Mouse (Mus musculus): ENCODE results near the gene Kmt2b. TPM values are rescaled to one million over a fixed set of nuclear protein-coding genes. Genes with fewer than 3 reads are reported as not detected.

The Kmt2b gene
- polyA plus RNA-seq, 1 experiment from 2014 or later, result 12.6 TPM

GRCm38 (mm10) chr7:30596811-30597210 is 8.3 kb upstream of the Kmt2b start:
- no peak overlapping the region for H3K4me3 ChIP-seq
- no peaks in the 10 kb centered on the region for H3K4me1 ChIP-seq
- WGBS, result 71% methylated on average over 5 of the region's 5 CpGs
- H3K27ac ChIP-seq, result no peak overlapping the region
- 0 out of 2 replicates have a peak, but pooled peaks cover 8% of the 10 kb centered on the region for H3K27me3 ChIP-seq
- H3K9ac ChIP-seq, result no peak overlapping the region
- no peaks in the 10 kb centered on the region for H3K36me3 ChIP-seq
- no peak for ATAC-seq (ENCODE audit: low FRiP score, low read depth)
- no peaks in the 10 kb centered on the region for H3K9me3 ChIP-seq
- H3K4me2 ChIP-seq (replicated peaks), result no peak overlapping the region

- Histone ChIP-seq H3K27ac (no peak overlapping the region), H3K9ac (no peak overlapping the region), H3K4me3 (no peak overlapping the region), H3K4me2 (replicated peaks) (no peak overlapping the region), H3K36me3 (no peaks in the 10 kb centered on the region), H3K27me3 (0 out of 2 replicates have a peak, but pooled peaks cover 8% of the 10 kb centered on the region), H3K9me3 (no peaks in the 10 kb centered on the region), H3K4me1 (no peaks in the 10 kb centered on the region)
- WGBS, result 74% methylated on average over 5 of the region's 5 CpGs
- no peak for ATAC-seq (ENCODE audit: low FRiP score, low read depth)
Measured at GRCm38 (mm10) chr7:30596093-30596492, 7.6 kb upstream of the Kmt2b start.

DNA sequence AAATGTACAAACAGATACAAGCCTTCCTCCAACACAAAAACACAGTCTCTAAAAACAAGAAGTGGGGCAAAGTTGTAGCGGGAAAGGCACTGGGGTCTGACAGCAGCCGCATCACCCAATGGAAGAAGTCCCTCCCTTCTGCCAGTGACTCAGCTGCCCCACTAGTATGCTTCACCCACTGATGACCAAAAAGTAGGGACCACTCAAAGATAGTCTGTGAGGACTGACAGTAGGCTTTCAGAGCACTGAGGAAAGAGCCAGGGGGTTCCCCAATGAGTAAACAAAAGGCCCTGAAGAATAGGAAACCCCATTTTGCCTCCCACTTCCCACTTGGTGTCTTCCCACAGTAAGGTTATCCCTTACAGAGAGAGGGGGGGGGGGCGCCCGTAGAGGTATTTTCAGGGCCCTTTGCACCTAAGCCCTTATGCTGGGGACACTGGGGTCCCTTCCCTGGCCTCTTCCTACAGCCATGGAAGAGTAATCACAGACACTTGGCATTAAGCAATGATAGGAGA is 6.0 kb upstream of the Kmt2b start:
- H3K9me3 ChIP-seq, result no peaks in the 10 kb centered on the region
- H3K27me3 ChIP-seq, result 0 out of 2 replicates have a peak, but pooled peaks cover 8% of the 10 kb centered on the region
- H3K9ac ChIP-seq, result no peak overlapping the region
- H3K27ac ChIP-seq, result no peak overlapping the region
- no peak overlapping the region for H3K4me3 ChIP-seq
- H3K4me1 ChIP-seq, result peaks cover 8% of the 10 kb centered on the region
- no peaks in the 10 kb centered on the region for H3K36me3 ChIP-seq
- 62% methylated on average over 4 of the region's 4 CpGs for WGBS
- no peak for ATAC-seq (ENCODE audit: low FRiP score, low read depth)
- no peak overlapping the region for H3K4me2 ChIP-seq (replicated peaks)

DNA sequence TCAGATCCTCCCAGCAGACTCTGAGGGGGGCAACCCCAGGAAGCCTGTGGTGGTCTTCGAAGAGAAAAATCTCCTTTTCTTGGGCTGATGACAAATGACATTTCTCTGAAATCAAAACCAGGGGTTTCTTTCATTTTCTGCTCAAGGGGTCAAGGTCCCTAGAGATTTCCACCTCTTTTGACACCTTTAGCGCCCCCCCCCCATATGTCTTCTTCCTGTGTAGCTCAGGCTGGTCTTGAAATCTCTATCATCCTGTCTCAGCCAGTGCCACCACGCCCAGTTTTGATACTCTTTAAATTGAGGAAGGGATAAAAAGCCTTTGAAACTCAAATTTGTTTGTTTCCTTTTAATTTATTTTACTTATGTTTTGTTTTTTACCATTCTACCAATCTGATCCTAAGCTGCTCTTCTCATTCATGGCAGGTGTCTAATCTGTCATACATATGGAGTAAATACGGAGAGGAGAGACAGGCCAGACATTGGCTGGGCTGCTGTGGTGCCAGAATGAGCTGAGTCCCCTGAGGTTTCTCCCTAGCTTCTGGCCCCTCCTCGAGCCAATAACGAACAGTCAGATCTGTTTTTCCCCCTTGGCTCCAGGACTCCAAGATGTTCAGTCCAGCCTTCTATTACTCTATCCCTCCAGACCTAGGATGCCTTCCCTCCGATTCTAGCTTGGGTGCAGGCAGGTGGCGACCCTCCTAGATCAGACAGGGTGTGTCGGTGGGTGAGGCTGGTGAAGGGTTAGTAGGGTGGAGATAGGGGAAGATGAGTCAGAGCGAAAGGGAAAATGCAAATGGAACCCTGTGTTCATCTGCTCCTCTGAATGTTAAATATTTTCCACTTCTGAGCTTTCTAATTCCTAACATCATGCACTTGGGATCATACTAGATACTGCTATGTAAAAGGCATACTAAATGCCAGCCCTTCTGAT is 5.3 kb upstream of the Kmt2b start:
- H3K27me3 ChIP-seq, result 0 out of 2 replicates have a peak, but pooled peaks cover 8% of the 10 kb centered on the region
- H3K9me3 ChIP-seq, result no peaks in the 10 kb centered on the region
- H3K4me3 ChIP-seq, result no peak overlapping the region
- ATAC-seq (ENCODE audit: low FRiP score, low read depth), result no peak
- H3K36me3 ChIP-seq, result no peaks in the 10 kb centered on the region
- H3K4me1 ChIP-seq, result peaks cover 9% of the 10 kb centered on the region
- H3K9ac ChIP-seq, result no peak overlapping the region
- H3K4me2 ChIP-seq (replicated peaks), result no peak overlapping the region
- no peak overlapping the region for H3K27ac ChIP-seq
- 76% methylated on average over 10 of the region's 10 CpGs for WGBS

DNA sequence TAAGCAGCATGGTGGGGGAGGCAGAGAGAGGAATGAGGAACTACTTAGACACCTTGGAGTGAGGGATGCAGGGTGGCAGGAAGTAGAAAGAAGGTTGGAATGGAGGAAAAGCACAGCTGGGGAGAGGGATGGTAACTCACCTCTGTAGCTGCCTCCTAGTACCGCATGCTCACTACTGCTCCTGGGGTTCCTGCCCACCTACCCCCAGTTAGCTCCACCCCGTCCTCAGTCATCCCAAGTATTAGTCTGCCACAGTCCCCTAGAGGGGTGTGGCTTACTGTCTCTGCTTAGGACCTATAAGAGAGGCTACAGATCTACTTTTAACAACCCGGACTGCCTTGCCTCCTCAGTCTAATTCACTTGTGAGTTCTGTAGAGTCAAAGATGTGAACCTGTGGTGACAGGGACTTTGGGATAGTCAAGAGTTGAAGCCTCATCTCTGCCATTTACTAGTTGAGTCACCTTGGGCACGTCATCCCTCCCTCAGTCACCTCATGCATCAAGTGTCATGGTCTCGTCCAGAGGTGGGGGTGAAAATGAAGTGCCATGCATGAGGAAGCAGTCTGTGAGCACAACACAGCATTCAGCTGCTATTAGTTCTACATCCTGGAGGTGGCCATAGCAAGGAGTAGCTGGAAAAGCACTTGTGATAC is 4.4 kb upstream of the Kmt2b start:
- no peak overlapping the region for H3K9ac ChIP-seq
- ATAC-seq (ENCODE audit: low FRiP score, low read depth), result no peak
- no peaks in the 10 kb centered on the region for H3K36me3 ChIP-seq
- H3K27me3 ChIP-seq, result 0 out of 2 replicates have a peak, but pooled peaks cover 8% of the 10 kb centered on the region
- no peaks in the 10 kb centered on the region for H3K9me3 ChIP-seq
- WGBS, result 45% methylated on average over 5 of the region's 5 CpGs
- H3K27ac ChIP-seq, result no peak overlapping the region
- H3K4me1 ChIP-seq, result peaks cover 9% of the 10 kb centered on the region
- H3K4me2 ChIP-seq (replicated peaks), result no peak overlapping the region
- no peak overlapping the region for H3K4me3 ChIP-seq

GRCm38 (mm10) chr7:30591605-30591951 is 3.1 kb upstream of the Kmt2b start:
- 54% methylated on average over 4 of the region's 4 CpGs for WGBS

DNA sequence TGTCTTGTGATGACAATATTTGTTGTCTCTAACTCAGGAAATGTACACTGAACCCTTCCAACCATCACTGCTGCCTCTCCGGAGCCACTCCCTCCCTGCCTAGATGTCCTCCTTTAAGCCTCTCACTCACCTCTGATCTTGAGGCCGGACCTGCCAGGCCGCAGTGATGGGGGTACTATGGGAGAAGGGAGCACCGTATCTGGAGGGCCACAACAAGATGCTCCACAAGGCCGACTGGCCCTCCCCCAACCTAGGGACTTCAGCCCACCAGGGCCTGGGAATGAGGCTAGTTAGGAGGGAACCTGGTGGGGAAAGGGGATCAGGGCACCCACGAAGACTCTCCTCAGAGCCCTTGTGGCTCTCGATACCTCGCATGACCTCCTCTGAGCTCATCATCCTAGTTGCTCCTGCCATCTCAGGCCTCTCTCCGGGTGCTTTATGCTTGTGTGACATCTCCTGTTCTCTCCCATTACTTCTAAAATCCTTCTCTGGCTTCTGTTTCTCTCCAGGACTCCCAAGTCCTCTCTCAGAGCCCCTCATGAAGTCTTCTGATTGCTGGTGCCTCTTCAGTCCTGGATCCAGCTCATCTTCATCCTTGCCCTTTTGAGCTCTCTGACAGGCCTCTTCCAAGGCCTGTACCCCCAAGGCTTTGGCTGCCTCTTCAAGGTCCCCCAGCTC is 2.5 kb upstream of the Kmt2b start:
- Histone ChIP-seq H3K4me1 (peaks cover 22% of the 10 kb centered on the region), H3K4me2 (replicated peaks) (no peak overlapping the region), H3K9me3 (no peaks in the 10 kb centered on the region), H3K27me3 (0 out of 2 replicates have a peak, but pooled peaks cover 8% of the 10 kb centered on the region), H3K27ac (no peak overlapping the region), H3K36me3 (peaks cover 8% of the 10 kb centered on the region), H3K9ac (peak overlapping the region; percentile 45; the same call in 1 of the 2 replicates), H3K4me3 (no peak overlapping the region)
- ATAC-seq (ENCODE audit: low FRiP score, low read depth), result no peak
- WGBS, result 83% methylated on average over 9 of the region's 9 CpGs

More at GRCm38 (mm10) chr7:30591605-30591951, 3.1 kb upstream of the Kmt2b start:
- H3K27ac ChIP-seq, result no peak overlapping the region
- no peaks in the 10 kb centered on the region for H3K9me3 ChIP-seq
- no peak for ATAC-seq (ENCODE audit: low FRiP score, low read depth)
- H3K4me2 ChIP-seq (replicated peaks), result no peak overlapping the region
- H3K9ac ChIP-seq, result peak overlapping the region; percentile 45; the same call in 1 of the 2 replicates
- H3K36me3 ChIP-seq, result peaks cover 3% of the 10 kb centered on the region
- no peak overlapping the region for H3K4me3 ChIP-seq
- 0 out of 2 replicates have a peak, but pooled peaks cover 8% of the 10 kb centered on the region for H3K27me3 ChIP-seq
- peaks cover 20% of the 10 kb centered on the region for H3K4me1 ChIP-seq

DNA sequence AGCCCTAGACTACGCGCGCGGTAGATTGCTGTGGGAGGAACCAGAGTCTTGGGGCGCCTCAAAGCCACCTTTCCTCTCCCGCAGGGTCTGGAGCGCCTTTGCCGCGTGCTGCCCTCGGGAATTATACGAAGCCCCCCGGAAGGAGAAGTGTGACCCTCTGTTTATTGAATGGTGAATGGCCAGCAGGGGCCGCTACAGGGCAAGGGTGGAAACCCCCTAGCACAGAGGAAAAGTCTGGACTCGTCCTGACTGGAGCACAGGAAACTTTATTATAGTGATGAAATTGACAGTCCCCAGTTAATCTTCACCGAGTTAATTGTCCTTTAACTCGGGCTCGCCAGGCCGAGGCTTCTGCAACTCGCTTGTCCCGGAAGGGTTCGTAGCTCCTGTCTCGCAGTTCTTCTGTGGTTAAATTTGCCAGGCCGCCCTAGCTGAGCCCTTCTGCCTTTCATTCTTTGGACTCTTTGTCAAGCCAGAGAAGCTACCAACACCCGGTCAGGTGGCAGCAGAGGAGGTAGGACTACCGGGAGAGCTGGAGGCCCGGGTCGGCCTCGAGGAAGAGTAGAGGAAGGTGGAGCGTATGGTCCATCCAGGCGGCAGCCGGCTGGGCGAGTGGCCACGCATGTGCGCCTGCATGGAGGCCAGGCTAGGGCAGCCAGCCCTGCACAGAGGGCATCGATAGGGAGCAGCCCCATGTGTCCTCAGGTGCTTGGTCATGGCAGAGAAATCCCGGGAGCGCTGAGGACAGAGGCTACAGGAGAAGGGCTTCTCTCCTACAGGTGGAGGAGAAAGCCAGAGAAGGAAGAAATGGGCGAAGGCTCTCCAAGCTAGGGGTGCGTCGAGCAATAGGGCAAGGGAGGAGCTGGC is 1.1 kb upstream of the Kmt2b start:
- Histone ChIP-seq H3K27me3 (0 out of 2 replicates have a peak, but pooled peaks cover 5% of the 10 kb centered on the region), H3K4me3 (peak overlapping the region; percentile 97), H3K4me1 (peaks cover 22% of the 10 kb centered on the region), H3K9ac (peak overlapping the region; percentile 99), H3K9me3 (no peaks in the 10 kb centered on the region), H3K27ac (peak overlapping the region; percentile 93), H3K4me2 (replicated peaks) (peak overlapping the region; percentile 76), H3K36me3 (peaks cover 22% of the 10 kb centered on the region)
- peak; percentile 55 for ATAC-seq (ENCODE audit: low FRiP score, low read depth)
- 24% methylated on average over 40 of the region's 40 CpGs for WGBS

DNA sequence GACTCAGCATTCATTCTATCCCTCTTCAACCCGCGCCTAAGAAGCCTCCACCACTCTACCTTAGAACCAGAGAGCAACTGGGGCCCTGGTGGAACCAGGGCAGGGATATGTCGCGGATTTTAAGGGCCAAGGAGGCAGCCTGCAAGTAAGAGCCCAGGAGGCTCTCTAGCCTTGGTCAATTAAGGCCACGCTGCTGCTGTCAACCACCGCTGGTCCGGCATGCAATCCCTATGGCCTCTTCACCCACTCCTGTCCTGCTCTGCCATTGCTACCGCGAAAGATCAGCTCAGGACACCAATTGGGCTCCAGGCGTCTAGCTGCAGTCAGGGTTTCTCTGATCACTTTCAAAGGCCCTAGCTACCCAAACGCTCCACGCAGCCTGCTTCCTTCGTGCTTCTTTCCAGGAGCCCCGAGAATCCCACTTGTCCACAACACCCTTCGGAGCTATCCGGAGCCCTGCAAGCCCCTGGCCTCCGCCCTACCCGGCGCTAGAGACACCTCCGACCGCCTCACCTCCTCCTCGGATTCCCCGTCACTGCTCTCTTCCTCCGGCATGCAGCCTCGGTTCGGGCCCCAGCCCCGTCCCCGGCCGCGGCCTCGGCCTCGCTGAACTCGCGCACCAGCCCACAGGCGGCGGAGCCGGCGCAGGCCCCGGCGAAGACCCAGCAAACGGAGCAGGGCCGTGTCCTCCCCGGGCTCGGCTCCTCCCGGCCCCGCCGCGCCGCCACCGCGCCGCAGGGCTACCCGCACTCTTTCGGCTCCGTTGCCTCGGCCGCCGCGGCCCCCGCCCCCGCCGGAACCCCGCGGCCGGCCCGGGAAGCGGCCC is 471 bp downstream of the Kmt2b start:
- Histone ChIP-seq H3K27me3 (0 out of 2 replicates have a peak, but pooled peaks cover 2% of the 10 kb centered on the region), H3K4me1 (peaks cover 22% of the 10 kb centered on the region), H3K27ac (peak overlapping the region; percentile 93), H3K4me3 (peak overlapping the region; percentile 97), H3K9me3 (no peaks in the 10 kb centered on the region), H3K9ac (peak overlapping the region; percentile 99), H3K36me3 (peaks cover 38% of the 10 kb centered on the region), H3K4me2 (replicated peaks) (peak overlapping the region; percentile 96)
- peak; percentile 22 for ATAC-seq (ENCODE audit: low FRiP score, low read depth)
- WGBS, result under 1% methylated on average over 44 of the region's 67 CpGs

DNA sequence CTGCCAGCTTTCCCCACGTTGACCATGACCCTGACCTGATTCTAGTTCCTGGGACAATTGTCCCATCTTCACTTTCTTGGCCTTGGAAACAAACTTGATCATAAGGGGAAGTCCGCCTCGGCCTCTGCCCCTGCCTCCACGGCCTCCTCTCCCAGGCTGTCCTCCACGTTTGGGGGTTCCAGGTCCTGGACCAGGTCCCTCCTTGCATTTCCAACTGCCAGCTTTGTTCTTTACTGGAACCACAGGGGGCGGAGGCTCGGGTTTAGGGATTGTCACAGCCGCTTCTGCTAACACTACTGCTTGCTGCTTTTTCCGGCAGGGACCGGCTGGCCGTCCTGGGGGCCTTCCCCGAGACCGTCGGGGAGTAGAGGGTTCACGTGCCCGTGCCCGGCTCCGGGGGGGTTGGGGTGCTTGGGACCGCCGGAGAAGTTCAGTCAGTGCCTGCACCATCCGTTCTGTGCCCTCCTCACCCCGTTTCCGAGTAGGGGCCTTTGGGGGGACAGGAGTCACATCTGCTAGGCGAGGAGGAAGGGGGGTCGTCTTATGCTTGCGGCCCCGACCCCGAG is 2.0 kb downstream of the Kmt2b start:
- ATAC-seq (ENCODE audit: low FRiP score, low read depth), result no peak
- Histone ChIP-seq H3K4me3 (peak overlapping the region; percentile 97), H3K4me1 (peaks cover 22% of the 10 kb centered on the region), H3K27ac (no peak overlapping the region), H3K27me3 (no peaks in the 10 kb centered on the region), H3K9me3 (no peaks in the 10 kb centered on the region), H3K9ac (peak overlapping the region; percentile 99), H3K4me2 (replicated peaks) (peak overlapping the region; percentile 96), H3K36me3 (peaks cover 53% of the 10 kb centered on the region)
- WGBS, result 90% methylated on average over 28 of the region's 28 CpGs
